Mouse (Mus musculus) G1E (cell line): ENCODE measurements around the gene Unc45a. TPM values are rescaled to one million over a fixed set of nuclear protein-coding genes. Genes with fewer than 3 reads are reported as not detected.

Source experiments
- ATAC-seq: 2 replicates; pipeline ENCODE4 v1.8.0; 2016; ENCODE audit warnings: mild to moderate bottlenecking; ENCODE audit not compliant: insufficient number of reproducible peaks, poor library complexity, low FRiP score, severe bottlenecking; ENCODE audit errors: extremely low read depth
- DNase-seq: peaks from one replicate; pipeline ENCODE4 v3.0.0; 2012; ENCODE audit warnings: low spot score
- H3K27me3 ChIP-seq: 2 replicates; pipeline ENCODE4 v1.6.1; 2012; ENCODE audit warnings: mild to moderate bottlenecking, low read length, inconsistent platforms; ENCODE audit not compliant: insufficient read depth
- H3K36me3 ChIP-seq: replicated peaks from 2 replicates; pipeline ENCODE3; 2012; ENCODE audit warnings: mild to moderate bottlenecking, inconsistent platforms
- H3K4me1 ChIP-seq: 2 replicates; pipeline ENCODE4 v1.6.1; 2012; ENCODE audit warnings: low read depth, low read length, inconsistent platforms, mixed read lengths; ENCODE audit not compliant: insufficient read depth
- H3K4me3 ChIP-seq: 2 replicates; pipeline ENCODE4 v1.5.1; 2012; ENCODE audit warnings: low read depth, mild to moderate bottlenecking, inconsistent platforms, low read length, moderate library complexity, mixed read lengths
- H3K9me3 ChIP-seq: replicated peaks from 2 replicates; pipeline ENCODE4 v1.6.1; 2012; ENCODE audit warnings: inconsistent platforms
- CTCF ChIP-seq: IDR thresholded peaks from 2 replicates; pipeline ENCODE4 v1.5.1; 2012; ENCODE audit warnings: low read depth, low read length, inconsistent platforms, mixed read lengths
- GATA1 ChIP-seq: IDR thresholded peaks from 2 replicates; pipeline ENCODE4 v1.6.1; 2012; ENCODE audit warnings: borderline replicate concordance, low read length, inconsistent platforms, mixed read lengths
- GATA2 ChIP-seq: IDR thresholded peaks from 2 replicates; pipeline ENCODE4 v1.6.1; 2012; ENCODE audit warnings: low read depth, low read length, inconsistent platforms, borderline replicate concordance
- POLR2AphosphoS5 ChIP-seq: IDR thresholded peaks from 2 replicates; pipeline ENCODE4 v1.6.1; 2012; ENCODE audit warnings: low read depth, low read length, inconsistent platforms; ENCODE audit not compliant: insufficient replicate concordance
- TAL1 ChIP-seq: conservative IDR thresholded peaks from 2 replicates; pipeline ENCODE4 v1.6.1; 2012; ENCODE audit warnings: low read depth, low read length, inconsistent platforms, mixed read lengths
- polyA plus RNA-seq: library from polyadenylated mRNA; stranded (reverse); fragments of >175 nt; gene quantifications from 2 replicates; pipeline ENCODE4 v1.2.3, GENCODE M21; 2012
- total RNA-seq, 2 experiments: library from RNA; stranded (forward) in 1 of 2; stranded (reverse) in 1 of 2; fragments of 200-1000 nt in 1 of 2; fragments of >200 nt in 1 of 2; fragmentation: Nextera tagmentation in 1 of 2; gene quantifications; 2 replicates each; pipeline ENCODE4 v1.2.3; 2014 to 2017

Unc45a gene
- total RNA-seq (2014; fragmentation: Nextera tagmentation) = 14.9 and 19.9 TPM in 2 replicates
- total RNA-seq (2017) = 24.1 and 27.1 TPM in 2 replicates
- polyA plus RNA-seq = 37.4 and 39.0 TPM in 2 replicates

GRCm38 (mm10) chr7:80340793-80341192, at the start of gene Unc45a:
Unc45a (minus strand) TSS chr7:80341005.
- TF ChIP-seq GATA1 (no peak), GATA2 (no peak), TAL1 (no peak), POLR2AphosphoS5 (no peak), CTCF (peak; percentile 44; the same call in 1 of the 2 replicates)
- peak; percentile 80 for DNase-seq
- Histone ChIP-seq H3K4me1 (peaks cover 55% of the 10 kb centered on the region), H3K9me3 (no peaks in the 10 kb centered on the region), H3K36me3 (peaks cover 40% of the 10 kb centered on the region), H3K27me3 (no peaks in the 10 kb centered on the region), H3K4me3 (peak within 1 kb of the TSS; percentile 76)
- ATAC-seq = peak; percentile 43; the same call in 1 of the 2 replicates

- DNase-seq (no peak), ATAC-seq (no peak)
- H3K36me3 ChIP-seq = peaks cover 50% of the 10 kb centered on the region
- no peaks in the 10 kb centered on the region for H3K9me3 ChIP-seq
- peak within 1 kb of the TSS; percentile 50; the same call in 1 of the 2 replicates for H3K4me3 ChIP-seq
- H3K27me3 ChIP-seq = peaks cover 25% of the 10 kb centered on the region; the same call in 1 of the 2 replicates
- TF ChIP-seq TAL1 = no peak
- no peak for TF ChIP-seq GATA1
- no peak for TF ChIP-seq CTCF
- no peak for TF ChIP-seq POLR2AphosphoS5
- no peak for TF ChIP-seq GATA2
- peaks cover 37% of the 10 kb centered on the region for H3K4me1 ChIP-seq
Observed at GRCm38 (mm10) chr7:80387633-80388543, 47.1 kb upstream of the Unc45a start, which contains the start of gene Fes. Fes (minus strand) TSS chr7:80387946.

- ATAC-seq (no peak), DNase-seq (no peak)
- Histone ChIP-seq H3K4me1 (peaks cover 38% of the 10 kb centered on the region), H3K27me3 (peaks cover 33% of the 10 kb centered on the region), H3K4me3 (peak overlapping the region; percentile 50; the same call in 1 of the 2 replicates), H3K36me3 (peaks cover 42% of the 10 kb centered on the region), H3K9me3 (no peaks in the 10 kb centered on the region)
- TF ChIP-seq TAL1 (no peak), POLR2AphosphoS5 (no peak), GATA1 (no peak), GATA2 (no peak), CTCF (no peak)
Observed at GRCm38 (mm10) chr7:80387033-80387632, 46.3 kb upstream of the Unc45a start.

GRCm38 (mm10) chr7:80386235-80386930, 45.6 kb upstream of the Unc45a start:
- peak; percentile 86 for DNase-seq
- H3K9me3 ChIP-seq = no peaks in the 10 kb centered on the region
- TF ChIP-seq CTCF (peak; percentile 71), GATA1 (no peak)
- peaks cover 35% of the 10 kb centered on the region for H3K4me1 ChIP-seq
- ATAC-seq = peak; percentile 4; the same call in 1 of the 2 replicates
- H3K36me3 ChIP-seq = peaks cover 35% of the 10 kb centered on the region
- H3K27me3 ChIP-seq = peaks cover 40% of the 10 kb centered on the region
- H3K4me3 ChIP-seq = no peak overlapping the region; the same call in 1 of the 2 replicates

- ATAC-seq (no peak), DNase-seq (no peak)
- H3K4me1 ChIP-seq = peaks cover 37% of the 10 kb centered on the region
- no peak overlapping the region for H3K4me3 ChIP-seq
- H3K27me3 ChIP-seq = peaks cover 53% of the 10 kb centered on the region
- TF ChIP-seq POLR2AphosphoS5 (no peak), TAL1 (no peak), GATA2 (no peak), GATA1 (no peak), CTCF (no peak)
- no peaks in the 10 kb centered on the region for H3K9me3 ChIP-seq
- peaks cover 4% of the 10 kb centered on the region for H3K36me3 ChIP-seq
Observed at GRCm38 (mm10) chr7:80382919-80383318, 42.1 kb upstream of the Unc45a start.
